Mouse (Mus musculus) heart, embryonic 11.5 days (tissue): ENCODE results near the gene Stxbp5. TPM values are rescaled to one million over a fixed set of nuclear protein-coding genes. Genes with fewer than 3 reads are reported as not detected.

Experiments used
- ATAC-seq: fragments of 200-750 bp; cut with Nextera tagmentation; replicated peaks from 2 replicates; pipeline ENCODE4 v1.8.0; 2017; ENCODE audit warnings: moderate library complexity; ENCODE audit not compliant: insufficient number of reproducible peaks, low FRiP score, low TSS enrichment
- H3K27ac ChIP-seq: fragments of 300-500 bp; sonication (generic); 2 replicates; pipeline ENCODE4 v1.5.1; 2014; ENCODE audit warnings: mild to moderate bottlenecking, low read depth, low read length
- H3K27me3 ChIP-seq: fragments of 300-500 bp; sonication (generic); 2 replicates; pipeline ENCODE4 v1.6.1; 2014; ENCODE audit warnings: mild to moderate bottlenecking, low read length, mixed read lengths; ENCODE audit not compliant: control insufficient read depth, insufficient read depth
- H3K36me3 ChIP-seq: fragments of 300-500 bp; sonication (generic); 2 replicates; pipeline ENCODE4 v1.6.1; 2014; ENCODE audit warnings: mild to moderate bottlenecking, low read length, moderate library complexity, mixed read lengths; ENCODE audit not compliant: control insufficient read depth, insufficient read depth
- H3K4me1 ChIP-seq: fragments of 300-500 bp; sonication (generic); 2 replicates; pipeline ENCODE4 v1.6.1; 2014; ENCODE audit warnings: low read length; ENCODE audit not compliant: control insufficient read depth, insufficient read depth
- H3K4me2 ChIP-seq: fragments of 300-500 bp; sonication (generic); 2 replicates; pipeline ENCODE4 v1.6.1; 2014; ENCODE audit warnings: mild to moderate bottlenecking, moderate library complexity
- H3K4me3 ChIP-seq: fragments of 300-500 bp; sonication (generic); 2 replicates; pipeline ENCODE4 v1.5.1; 2014; ENCODE audit warnings: low read depth, low read length
- H3K9ac ChIP-seq: fragments of 300-500 bp; sonication (generic); 2 replicates; pipeline ENCODE4 v1.6.1; 2014; ENCODE audit warnings: mild to moderate bottlenecking, low read depth, low read length, moderate library complexity
- H3K9me3 ChIP-seq: fragments of 300-500 bp; sonication (generic); replicated peaks from 2 replicates; pipeline ENCODE4 v1.6.1; 2016; ENCODE audit warnings: low read length; ENCODE audit not compliant: control insufficient read depth
- WGBS: fragments of 180-500 bp; shearing (Covaris S2); extraction: QIAGEN DNeasy Blood & Tissue Kit; methylation state at CpG from one replicate; pipeline ENCODE4 v1.1.7; 2014; ENCODE audit not compliant: insufficient replicate concordance; 5-methylcytosine and 5-hydroxymethylcytosine counted together
- polyA plus RNA-seq: library from polyadenylated mRNA; unstranded; fragments of >200 nt; fragmentation: Nextera tagmentation; extraction: Ambion mirVana; gene quantifications from 2 replicates; pipeline ENCODE4 v1.2.1, GENCODE M21; 2014

Gene Stxbp5
- polyA plus RNA-seq, 1 experiment from 2014 or later: 4.9 TPM

- Histone ChIP-seq H3K4me3 (no peak overlapping the region), H3K4me1 (no peaks in the 10 kb centered on the region), H3K4me2 (no peak overlapping the region), H3K9me3 (no peaks in the 10 kb centered on the region), H3K27me3 (no peaks in the 10 kb centered on the region), H3K27ac (no peak overlapping the region), H3K36me3 (no peaks in the 10 kb centered on the region), H3K9ac (no peak overlapping the region)
- 77% methylated on average over 3 of the region's 3 CpGs for WGBS
- no peak for ATAC-seq
Measured at GRCm38 (mm10) chr10:9875905-9876304, 25.0 kb downstream of the Stxbp5 start.

- H3K9me3 ChIP-seq: no peaks in the 10 kb centered on the region
- no peak overlapping the region for H3K27ac ChIP-seq
- H3K4me2 ChIP-seq: no peak overlapping the region
- no peaks in the 10 kb centered on the region for H3K36me3 ChIP-seq
- H3K4me1 ChIP-seq: no peaks in the 10 kb centered on the region
- H3K9ac ChIP-seq: no peak overlapping the region
- no peak overlapping the region for H3K4me3 ChIP-seq
- WGBS: 73% methylated on average over 1 of the region's 2 CpGs
- H3K27me3 ChIP-seq: no peaks in the 10 kb centered on the region
- no peak for ATAC-seq
Measured at GRCm38 (mm10) chr10:9872143-9872542, 28.7 kb downstream of the Stxbp5 start.

- Histone ChIP-seq H3K4me3 (no peak overlapping the region), H3K36me3 (no peaks in the 10 kb centered on the region), H3K27me3 (no peaks in the 10 kb centered on the region), H3K4me2 (no peak overlapping the region), H3K27ac (no peak overlapping the region), H3K9me3 (no peaks in the 10 kb centered on the region), H3K9ac (no peak overlapping the region), H3K4me1 (peaks cover 5% of the 10 kb centered on the region; the same call in 1 of the 2 replicates)
- ATAC-seq: no peak
- WGBS: 79% methylated on average over 17 of the region's 17 CpGs
Measured at GRCm38 (mm10) chr10:9866793-9867579, 33.9 kb downstream of the Stxbp5 start.

- ATAC-seq: no peak
- Histone ChIP-seq H3K9ac (no peak overlapping the region), H3K27me3 (no peaks in the 10 kb centered on the region), H3K27ac (no peak overlapping the region), H3K4me2 (no peak overlapping the region), H3K4me1 (peaks cover 5% of the 10 kb centered on the region; the same call in 1 of the 2 replicates), H3K9me3 (no peaks in the 10 kb centered on the region), H3K36me3 (no peaks in the 10 kb centered on the region; the same call in 1 of the 2 replicates), H3K4me3 (no peak overlapping the region)
- 83% methylated on average over 4 of the region's 4 CpGs for WGBS
Measured at GRCm38 (mm10) chr10:9860022-9860421, 40.9 kb downstream of the Stxbp5 start.

- Histone ChIP-seq H3K36me3 (no peaks in the 10 kb centered on the region; the same call in 1 of the 2 replicates), H3K27me3 (no peaks in the 10 kb centered on the region), H3K27ac (no peak overlapping the region), H3K9ac (no peak overlapping the region), H3K4me2 (no peak overlapping the region), H3K4me3 (no peak overlapping the region), H3K4me1 (peaks cover 5% of the 10 kb centered on the region; the same call in 1 of the 2 replicates), H3K9me3 (no peaks in the 10 kb centered on the region)
- ATAC-seq: no peak
- 86% methylated on average over 3 of the region's 3 CpGs for WGBS
Measured at GRCm38 (mm10) chr10:9859476-9859875, 41.4 kb downstream of the Stxbp5 start.

- Histone ChIP-seq H3K4me2 (no peak overlapping the region), H3K4me3 (no peak overlapping the region), H3K4me1 (no peaks in the 10 kb centered on the region), H3K9ac (no peak overlapping the region), H3K27me3 (no peaks in the 10 kb centered on the region), H3K36me3 (no peaks in the 10 kb centered on the region; the same call in 1 of the 2 replicates), H3K27ac (no peak overlapping the region), H3K9me3 (peaks cover 4% of the 10 kb centered on the region)
- WGBS: 90% methylated on average over 2 of the region's 2 CpGs
- no peak for ATAC-seq
Measured at GRCm38 (mm10) chr10:9857850-9858249, 43.0 kb downstream of the Stxbp5 start.

- no peak overlapping the region for H3K4me3 ChIP-seq
- no peak for ATAC-seq
- 89% methylated on average over 9 of the region's 9 CpGs for WGBS
- H3K4me2 ChIP-seq: no peak overlapping the region
- H3K4me1 ChIP-seq: no peaks in the 10 kb centered on the region
- H3K9ac ChIP-seq: no peak overlapping the region
- H3K36me3 ChIP-seq: no peaks in the 10 kb centered on the region; the same call in 1 of the 2 replicates
- no peak overlapping the region for H3K27ac ChIP-seq
- H3K9me3 ChIP-seq: peaks cover 4% of the 10 kb centered on the region
- H3K27me3 ChIP-seq: no peaks in the 10 kb centered on the region
Measured at GRCm38 (mm10) chr10:9856792-9857191, 44.1 kb downstream of the Stxbp5 start.

- Histone ChIP-seq H3K4me1 (no peaks in the 10 kb centered on the region), H3K36me3 (0 out of 2 replicates have a peak, but pooled peaks cover 3% of the 10 kb centered on the region), H3K4me3 (no peak overlapping the region), H3K9ac (no peak overlapping the region), H3K9me3 (no peaks in the 10 kb centered on the region), H3K27me3 (no peaks in the 10 kb centered on the region), H3K27ac (no peak overlapping the region), H3K4me2 (no peak overlapping the region)
- no peak for ATAC-seq
- 91% methylated on average over 4 of the region's 4 CpGs for WGBS
Measured at GRCm38 (mm10) chr10:9846408-9846807, 54.5 kb downstream of the Stxbp5 start.

- no peak overlapping the region for H3K4me2 ChIP-seq
- no peaks in the 10 kb centered on the region for H3K36me3 ChIP-seq
- H3K9ac ChIP-seq: no peak overlapping the region
- H3K9me3 ChIP-seq: no peaks in the 10 kb centered on the region
- no peaks in the 10 kb centered on the region for H3K4me1 ChIP-seq
- ATAC-seq: no peak
- H3K27ac ChIP-seq: no peak overlapping the region
- H3K27me3 ChIP-seq: no peaks in the 10 kb centered on the region
- no peak overlapping the region for H3K4me3 ChIP-seq
- 77% methylated on average over 7 of the region's 7 CpGs for WGBS
Measured at GRCm38 (mm10) chr10:9839408-9839807, 61.5 kb downstream of the Stxbp5 start.
